Mouse (Mus musculus) retina, postnatal 7 days (tissue): Measurements from ENCODE around the gene 2900092C05Rik.
A peak's percentile ranks its signal among the peaks of the same experiment; 100 is the strongest.

Experiments used
- DNase-seq: peaks from one replicate; pipeline ENCODE4 v3.0.0-alpha.2; 2012; ENCODE audit warnings: low read depth, low spot score

The 2900092C05Rik gene

GRCm38 (mm10) chr7:12512217-12512616 lies at the start of gene 2900092C05Rik:
TSS of gene 2900092C05Rik (plus strand) at chr7:12512517.
- no peak for DNase-seq

- DNase-seq = peak; percentile 88
These were observed 33.9 kb upstream of the 2900092C05Rik start, which contains the start of gene Zfp606 for GRCm38 (mm10) chr7:12478158-12479008. TSS of gene Zfp606 (plus strand) at chr7:12478293.

- no peak for DNase-seq
These were observed 33.3 kb upstream of the 2900092C05Rik start for GRCm38 (mm10) chr7:12479009-12479346.

- no peak for DNase-seq
These were observed 32.8 kb upstream of the 2900092C05Rik start for GRCm38 (mm10) chr7:12479525-12479924.

GRCm38 (mm10) chr7:12483771-12484170 lies 28.5 kb upstream of the 2900092C05Rik start:
- no peak for DNase-seq

GRCm38 (mm10) chr7:12485956-12486355 lies 26.4 kb upstream of the 2900092C05Rik start:
- DNase-seq = no peak

GRCm38 (mm10) chr7:12486691-12487090 lies 25.6 kb upstream of the 2900092C05Rik start:
- DNase-seq = no peak

- DNase-seq = no peak
These were observed 1.4 kb upstream of the 2900092C05Rik start for GRCm38 (mm10) chr7:12510913-12511312.
